Mouse (Mus musculus): ENCODE data around the gene Abcb7. TPM values are rescaled to one million over a fixed set of nuclear protein-coding genes. Genes with fewer than 3 reads are reported as not detected.

Gene Abcb7
- total RNA-seq (2014; rRNA removed) = 9.8 and 12.9 TPM in 2 replicates
- 2.3 and 2.9 TPM in 2 replicates for polyA plus RNA-seq (2015; fragmentation: Nextera tagmentation; extraction: Ambion mirVana)

DNA sequence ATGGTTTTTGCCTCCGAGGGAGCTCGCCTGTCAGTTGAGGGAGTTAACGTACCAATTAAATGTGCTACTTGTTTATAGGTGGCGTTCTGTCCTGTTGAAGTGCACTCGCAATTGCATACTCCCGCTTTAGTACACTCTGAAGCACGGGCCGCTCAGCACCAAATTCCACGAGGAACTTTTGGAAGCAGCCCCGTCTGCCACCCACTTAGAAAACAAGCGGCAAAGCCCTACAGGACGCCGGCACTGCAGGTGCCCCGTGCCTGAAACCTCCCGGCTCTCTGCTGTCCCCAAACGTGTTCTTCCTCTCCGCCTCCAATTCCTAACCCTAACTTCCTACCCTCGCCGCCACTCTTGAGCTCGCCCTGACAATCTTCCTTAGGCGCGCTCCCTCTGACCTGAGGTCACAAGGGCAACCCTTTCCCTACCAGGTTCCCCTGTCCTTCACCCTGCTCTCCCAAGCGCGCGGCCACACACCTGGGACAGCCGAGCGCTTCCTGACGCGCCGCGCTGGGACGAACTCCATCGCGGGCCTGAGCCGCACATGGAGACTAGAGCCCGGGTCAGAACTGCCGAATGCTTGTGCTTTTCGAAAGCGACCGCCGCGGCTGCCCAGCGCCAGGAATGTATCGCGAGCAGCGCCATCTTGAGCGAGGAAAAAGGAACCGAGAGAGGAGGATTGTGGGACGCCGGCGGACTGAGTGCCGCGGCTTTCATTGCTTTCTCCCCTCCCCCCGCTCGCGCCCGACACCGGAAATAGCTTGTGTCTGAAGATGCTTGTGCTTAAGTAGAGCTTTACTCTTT lies at the start of gene Abcb7:
Gene Abcb7, minus strand, starts transcription at position 674 of the 801 bp plus-strand sequence.
- no peaks in the 10 kb centered on the region for H3K9me3 ChIP-seq (ENCODE audit: low read length)
- TF ChIP-seq CTCF (IDR thresholded peaks at IDR 0.05) = peak; percentile 42
- 18% methylated on average over 57 of the region's 58 CpGs for WGBS
- ATAC-seq (ENCODE audit: low FRiP score) (peak; percentile 97), DNase-seq (ENCODE audit: low spot score) (peak; percentile 89)
- H3K4me2 ChIP-seq (ENCODE audit: low read depth, low read length, poor library complexity, severe bottlenecking) = peak within 1 kb of the TSS; percentile 52
- peaks cover 5% of the 10 kb centered on the region; the same call in 1 of the 2 replicates for H3K27me3 ChIP-seq (ENCODE audit: insufficient read depth, low read length)
- peak within 1 kb of the TSS; percentile 72 for H3K27ac ChIP-seq (ENCODE audit: low read depth, low read length)
- peak within 1 kb of the TSS; percentile 58 for H3K4me3 ChIP-seq (ENCODE audit: low read depth, low read length)
- H3K9ac ChIP-seq (replicated peaks; ENCODE audit: low read length, poor library complexity, severe bottlenecking) = peak within 1 kb of the TSS; percentile 44
- no peaks in the 10 kb centered on the region for H3K36me3 ChIP-seq (ENCODE audit: insufficient read depth, low read length)
- H3K4me1 ChIP-seq (ENCODE audit: insufficient read depth, low read length) = no peaks in the 10 kb centered on the region

- H3K9me3 ChIP-seq (ENCODE audit: low read length) = no peaks in the 10 kb centered on the region
- TF ChIP-seq CTCF (IDR thresholded peaks at IDR 0.05) = no peak
Observed at GRCm38 (mm10) chrX:104461755-104462154, 48.1 kb upstream of the Abcb7 start.

DNA sequence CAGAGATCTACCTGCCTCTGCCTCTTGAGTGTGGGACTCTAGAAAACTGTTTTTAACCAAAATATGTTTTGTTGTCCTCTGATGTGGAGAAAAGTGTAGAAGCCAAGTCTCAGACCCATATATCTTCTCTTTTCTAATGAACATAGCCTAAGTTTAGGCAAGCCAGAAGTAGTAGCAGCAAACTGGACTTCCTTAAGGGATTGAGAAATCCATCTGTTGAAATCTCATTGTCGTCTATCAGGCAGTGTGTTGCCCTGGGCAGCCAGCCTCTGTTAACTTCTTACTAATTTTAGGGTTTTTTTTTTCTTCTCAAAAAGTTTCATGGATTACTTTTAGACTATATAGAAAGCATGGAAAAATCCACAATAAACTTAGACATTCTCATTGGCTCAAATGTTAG lies 38.8 kb upstream of the Abcb7 start:
- no peak overlapping the region for H3K27ac ChIP-seq (ENCODE audit: low read depth, low read length)
- H3K4me1 ChIP-seq (ENCODE audit: insufficient read depth, low read length) = no peaks in the 10 kb centered on the region
- no peak for DNase-seq (ENCODE audit: low spot score)
- WGBS = 76% methylated on average over 1 of the region's 1 CpGs
- ATAC-seq (ENCODE audit: low FRiP score) = no peak
- H3K9me3 ChIP-seq (ENCODE audit: low read length) = no peaks in the 10 kb centered on the region
- no peak overlapping the region for H3K4me3 ChIP-seq (ENCODE audit: low read depth, low read length)
- TF ChIP-seq CTCF (IDR thresholded peaks at IDR 0.05) = no peak
- no peaks in the 10 kb centered on the region for H3K27me3 ChIP-seq (ENCODE audit: insufficient read depth, low read length)
- no peak overlapping the region for H3K4me2 ChIP-seq (ENCODE audit: low read depth, low read length, poor library complexity, severe bottlenecking)
- no peaks in the 10 kb centered on the region for H3K36me3 ChIP-seq (ENCODE audit: insufficient read depth, low read length)
- H3K9ac ChIP-seq (replicated peaks; ENCODE audit: low read length, poor library complexity, severe bottlenecking) = no peak overlapping the region

More at GRCm38 (mm10) chrX:104461755-104462154, 48.1 kb upstream of the Abcb7 start:
- no peaks in the 10 kb centered on the region for H3K36me3 ChIP-seq (ENCODE audit: insufficient read depth, low read length)
- WGBS = 42% methylated on average over 2 of the region's 2 CpGs
- no peak overlapping the region for H3K27ac ChIP-seq (ENCODE audit: low read depth, low read length)
- DNase-seq (ENCODE audit: low spot score) = no peak
- ATAC-seq (ENCODE audit: low FRiP score) = no peak
- no peak overlapping the region for H3K4me2 ChIP-seq (ENCODE audit: low read depth, low read length, poor library complexity, severe bottlenecking)
- 0 out of 2 replicates have a peak, but pooled peaks cover 4% of the 10 kb centered on the region for H3K27me3 ChIP-seq (ENCODE audit: insufficient read depth, low read length)
- H3K4me1 ChIP-seq (ENCODE audit: insufficient read depth, low read length) = no peaks in the 10 kb centered on the region
- H3K9ac ChIP-seq (replicated peaks; ENCODE audit: low read length, poor library complexity, severe bottlenecking) = no peak overlapping the region
- H3K4me3 ChIP-seq (ENCODE audit: low read depth, low read length) = no peak overlapping the region

GRCm38 (mm10) chrX:104433456-104433855 lies 19.8 kb upstream of the Abcb7 start:
- no peak overlapping the region for H3K4me3 ChIP-seq (ENCODE audit: low read depth, low read length)
- WGBS = 38% methylated on average over 1 of the region's 1 CpGs
- no peak overlapping the region for H3K9ac ChIP-seq (replicated peaks; ENCODE audit: low read length, poor library complexity, severe bottlenecking)

DNA sequence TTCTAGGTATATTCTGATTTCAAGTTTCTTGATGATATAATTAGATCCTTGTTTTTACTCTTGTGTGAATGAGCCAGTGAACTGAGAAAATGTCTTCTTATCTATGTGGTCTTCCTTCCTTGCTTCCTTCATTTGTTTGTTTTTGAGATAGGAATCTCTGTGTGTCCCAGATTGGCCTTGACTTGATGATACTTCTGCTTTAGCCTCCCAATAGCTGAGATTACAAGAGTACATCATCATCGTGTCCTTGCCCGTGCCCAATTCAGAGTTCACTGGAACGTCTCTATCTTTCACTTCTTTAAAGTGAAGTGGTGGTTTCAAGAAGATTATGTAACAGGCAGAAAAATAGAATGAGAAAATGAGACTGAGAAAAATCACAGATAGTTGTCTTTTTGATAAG lies 14.5 kb upstream of the Abcb7 start:
- Histone ChIP-seq H3K27ac (ENCODE audit: low read depth, low read length) (no peak overlapping the region), H3K27me3 (ENCODE audit: insufficient read depth, low read length) (no peaks in the 10 kb centered on the region), H3K4me3 (ENCODE audit: low read depth, low read length) (no peak overlapping the region), H3K9ac (replicated peaks; ENCODE audit: low read length, poor library complexity, severe bottlenecking) (no peak overlapping the region), H3K36me3 (ENCODE audit: insufficient read depth, low read length) (no peaks in the 10 kb centered on the region), H3K9me3 (ENCODE audit: low read length) (no peaks in the 10 kb centered on the region), H3K4me1 (ENCODE audit: insufficient read depth, low read length) (no peaks in the 10 kb centered on the region), H3K4me2 (ENCODE audit: low read depth, low read length, poor library complexity, severe bottlenecking) (no peak overlapping the region)
- ATAC-seq (ENCODE audit: low FRiP score) (no peak), DNase-seq (ENCODE audit: low spot score) (no peak)
- no peak for TF ChIP-seq CTCF (IDR thresholded peaks at IDR 0.05)
- 86% methylated on average over 3 of the region's 3 CpGs for WGBS

More at GRCm38 (mm10) chrX:104433456-104433855, 19.8 kb upstream of the Abcb7 start:
- DNase-seq (ENCODE audit: low spot score) (no peak), ATAC-seq (ENCODE audit: low FRiP score) (no peak)
- Histone ChIP-seq H3K4me2 (ENCODE audit: low read depth, low read length, poor library complexity, severe bottlenecking) (no peak overlapping the region), H3K9me3 (ENCODE audit: low read length) (no peaks in the 10 kb centered on the region), H3K27ac (ENCODE audit: low read depth, low read length) (no peak overlapping the region), H3K27me3 (ENCODE audit: insufficient read depth, low read length) (no peaks in the 10 kb centered on the region; the same call in 1 of the 2 replicates), H3K4me1 (ENCODE audit: insufficient read depth, low read length) (no peaks in the 10 kb centered on the region), H3K36me3 (ENCODE audit: insufficient read depth, low read length) (no peaks in the 10 kb centered on the region)
- no peak for TF ChIP-seq CTCF (IDR thresholded peaks at IDR 0.05)

GRCm38 (mm10) chrX:104413995-104414394 lies 339 bp upstream of the Abcb7 start:
- peak overlapping the region; percentile 44 for H3K9ac ChIP-seq (replicated peaks; ENCODE audit: low read length, poor library complexity, severe bottlenecking)
- peak overlapping the region; percentile 37 for H3K4me2 ChIP-seq (ENCODE audit: low read depth, low read length, poor library complexity, severe bottlenecking)
- no peaks in the 10 kb centered on the region for H3K9me3 ChIP-seq (ENCODE audit: low read length)
- WGBS = 35% methylated on average over 7 of the region's 7 CpGs
- H3K27me3 ChIP-seq (ENCODE audit: insufficient read depth, low read length) = peaks cover 5% of the 10 kb centered on the region; the same call in 1 of the 2 replicates
- no peaks in the 10 kb centered on the region for H3K36me3 ChIP-seq (ENCODE audit: insufficient read depth, low read length)
- ATAC-seq (ENCODE audit: low FRiP score) = peak; percentile 65
- TF ChIP-seq CTCF (IDR thresholded peaks at IDR 0.05) = no peak
- H3K4me3 ChIP-seq (ENCODE audit: low read depth, low read length) = peak overlapping the region; percentile 58
- peak overlapping the region; percentile 72 for H3K27ac ChIP-seq (ENCODE audit: low read depth, low read length)
- no peak for DNase-seq (ENCODE audit: low spot score)
- H3K4me1 ChIP-seq (ENCODE audit: insufficient read depth, low read length) = no peaks in the 10 kb centered on the region
